7 mouse cellular contexts compared by ENCODE assay signal in genomic region chr19:15836956-15837714, GRCm38 (mm10).
DNase-seq lines count a peak whose midpoint lies in the region; ATAC-seq lines count a peak whose summit lies in the region.

No protein-coding gene starts in this region.

- no peaks in the 10 kb centered on the region for H3K27me3 ChIP-seq in lung, embryonic 16.5 days (ENCODE audit: control insufficient read depth, insufficient read depth, low read depth, low read length)
- H3K27me3 ChIP-seq in hindbrain, embryonic 14.5 days (ENCODE audit: control insufficient read depth, insufficient read depth, low read length) = no peaks in the 10 kb centered on the region
- no peaks in the 10 kb centered on the region for H3K27me3 ChIP-seq in neural tube, embryonic 12.5 days (replicated peaks)
- H3K27me3 ChIP-seq in heart, embryonic 11.5 days (ENCODE audit: control insufficient read depth, insufficient read depth, low read length) = no peaks in the 10 kb centered on the region

- peaks cover 22% of the 10 kb centered on the region for H3K4me1 ChIP-seq in lung, embryonic 16.5 days (replicated peaks; ENCODE audit: control insufficient read depth, insufficient read depth, low read length)
- H3K4me1 ChIP-seq in hindbrain, embryonic 14.5 days (replicated peaks; ENCODE audit: control insufficient read depth, insufficient read depth, low read length) = peaks cover 24% of the 10 kb centered on the region
- peaks cover 24% of the 10 kb centered on the region; the same call in 1 of the 2 replicates for H3K4me1 ChIP-seq in neural tube, embryonic 12.5 days
- peaks cover 10% of the 10 kb centered on the region for H3K4me1 ChIP-seq in heart, embryonic 11.5 days (ENCODE audit: control insufficient read depth, insufficient read depth, low read length)

- no peak overlapping the region for H3K9ac ChIP-seq in lung, embryonic 16.5 days (ENCODE audit: low read length)
- no peak overlapping the region; the same call in 1 of the 2 replicates for H3K9ac ChIP-seq in hindbrain, embryonic 14.5 days
- no peak overlapping the region for H3K9ac ChIP-seq in neural tube, embryonic 12.5 days
- H3K9ac ChIP-seq in heart, embryonic 11.5 days (ENCODE audit: low read depth, low read length) = no peak overlapping the region

- H3K27ac ChIP-seq in lung, embryonic 16.5 days (ENCODE audit: low read length) = peak overlapping the region; percentile 67
- H3K27ac ChIP-seq in hindbrain, embryonic 14.5 days = peak overlapping the region; percentile 80
- H3K27ac ChIP-seq in neural tube, embryonic 12.5 days = no peak overlapping the region
- H3K27ac ChIP-seq in heart, embryonic 11.5 days (ENCODE audit: low read depth, low read length) = no peak overlapping the region

- no peak overlapping the region for H3K4me3 ChIP-seq in lung, embryonic 16.5 days (ENCODE audit: low read length)
- no peak overlapping the region for H3K4me3 ChIP-seq in hindbrain, embryonic 14.5 days (replicated peaks; ENCODE audit: low read length)
- no peak overlapping the region for H3K4me3 ChIP-seq in neural tube, embryonic 12.5 days
- H3K4me3 ChIP-seq in heart, embryonic 11.5 days (ENCODE audit: low read depth, low read length) = no peak overlapping the region

- DNase-seq in lung, adult 18-20 months = no peak
- peak; percentile 77 for DNase-seq in hindbrain, embryonic 14.5 days (ENCODE audit: low spot score)
- no peak for DNase-seq in gastrocnemius, adult 18-20 months (ENCODE audit: low spot score)

- peak; percentile 26 for ATAC-seq in lung, embryonic 16.5 days (ENCODE audit: low read depth)
- ATAC-seq in common myeloid progenitor, adult 5-6 weeks (replicated peaks; ENCODE audit: low read depth, poor library complexity, severe bottlenecking) = peak; percentile 79
- ATAC-seq in hindbrain, embryonic 14.5 days (ENCODE audit: low FRiP score) = peak; percentile 92
- peak; percentile 88 for ATAC-seq in neural tube, embryonic 12.5 days (ENCODE audit: low FRiP score, low read depth)
- no peak for ATAC-seq in heart, embryonic 11.5 days (replicated peaks; ENCODE audit: insufficient number of reproducible peaks, low FRiP score, low TSS enrichment)

- no peaks in the 10 kb centered on the region for H3K9me3 ChIP-seq in lung, embryonic 16.5 days (ENCODE audit: control insufficient read depth, low read length)
- no peaks in the 10 kb centered on the region for H3K9me3 ChIP-seq in hindbrain, embryonic 14.5 days (ENCODE audit: control insufficient read depth, low read length)
- H3K9me3 ChIP-seq in neural tube, embryonic 12.5 days = no peaks in the 10 kb centered on the region
- H3K9me3 ChIP-seq in heart, embryonic 11.5 days (replicated peaks; ENCODE audit: control insufficient read depth, low read length) = no peaks in the 10 kb centered on the region

- WGBS in lung, embryonic 16.5 days = 13% methylated on average over 7 of the region's 7 CpGs
- WGBS in hindbrain, embryonic 14.5 days = 5% methylated on average over 7 of the region's 7 CpGs
- WGBS in neural tube, embryonic 12.5 days = 1% methylated on average over 7 of the region's 7 CpGs
- 21% methylated on average over 7 of the region's 7 CpGs for WGBS in heart, embryonic 11.5 days (ENCODE audit: insufficient replicate concordance)

- H3K36me3 ChIP-seq in lung, embryonic 16.5 days (ENCODE audit: control insufficient read depth, insufficient read depth, low read length) = no peaks in the 10 kb centered on the region
- H3K36me3 ChIP-seq in hindbrain, embryonic 14.5 days (replicated peaks; ENCODE audit: control insufficient read depth, insufficient read depth) = no peaks in the 10 kb centered on the region
- no peaks in the 10 kb centered on the region for H3K36me3 ChIP-seq in neural tube, embryonic 12.5 days
- no peaks in the 10 kb centered on the region for H3K36me3 ChIP-seq in heart, embryonic 11.5 days (ENCODE audit: control insufficient read depth, insufficient read depth, low read length)

- peak overlapping the region; percentile 25; the same call in 1 of the 2 replicates for H3K4me2 ChIP-seq in lung, embryonic 16.5 days (ENCODE audit: low read depth, low read length)
- H3K4me2 ChIP-seq in hindbrain, embryonic 14.5 days (replicated peaks) = peak overlapping the region; percentile 40
- peak overlapping the region; percentile 38 for H3K4me2 ChIP-seq in neural tube, embryonic 12.5 days (replicated peaks)
- no peak overlapping the region for H3K4me2 ChIP-seq in heart, embryonic 11.5 days

Comparison
In these comparisons a context has a peak if more than half of its experiments do, and no peak if none do; other contexts are left out.
1. H3K27ac ChIP-seq: peak in lung, embryonic 16.5 days (single experiment) and hindbrain, embryonic 14.5 days (single experiment); none in neural tube, embryonic 12.5 days (single experiment) and heart, embryonic 11.5 days (single experiment).